Mouse (Mus musculus) MEL (cell line): ENCODE results near the gene Cited2.
A peak's percentile ranks its signal among the peaks of the same experiment; 100 is the strongest.

Source experiments
- EP300 ChIP-seq, 2 experiments: IDR thresholded peaks; 2 replicates each; pipeline ENCODE4 v1.6.1; 2011; ENCODE audit warnings: improper control_type of control experiment in 2 of 2, low read length in 2 of 2, low read depth in 1 of 2, mild to moderate bottlenecking in 1 of 2
- HCFC1 ChIP-seq: IDR thresholded peaks from 2 replicates; pipeline ENCODE4 v1.6.1; 2012; ENCODE audit warnings: low read depth, mild to moderate bottlenecking, inconsistent platforms, low read length, improper control_type of control experiment, moderate library complexity
- MAX ChIP-seq: IDR thresholded peaks from 2 replicates; pipeline ENCODE4 v1.6.1; 2011; ENCODE audit warnings: low read length, improper control_type of control experiment
- SMC3 ChIP-seq: IDR thresholded peaks from 2 replicates; pipeline ENCODE4 v1.6.1; 2011; ENCODE audit warnings: low read depth, low read length, improper control_type of control experiment
- TBP ChIP-seq: IDR thresholded peaks from 2 replicates; pipeline ENCODE4 v1.8.0; 2011; ENCODE audit warnings: low read depth, low read length, improper control_type of control experiment

- TF ChIP-seq EP300 (IDR thresholded peaks at IDR 0.05; ENCODE audit: low read depth in 1 of 2, low read length in 2 of 2) (no peak), HCFC1 (peak; percentile 76), MAX (peak; percentile 76), SMC3 (no peak), TBP (peak; percentile 98)
These were observed at the start of gene Cited2 for GRCm38 (mm10) chr10:17722653-17723410.
